Mouse (Mus musculus) gastrocnemius, postnatal 36 days (tissue): ENCODE data around the gene Anapc2. TPM values are rescaled to one million over a fixed set of nuclear protein-coding genes. Genes with fewer than 3 reads are reported as not detected.

ENCODE experiments used
- DNase-seq, 2 experiments: peaks; one replicate each; pipeline ENCODE4 v3.0.0; 2022
- intact Hi-C: fragments of 180-260 bp; cut with DNase I; formaldehyde crosslinking; loops from one replicate; pipeline ENCODE4 v1.15.1; 2025
- total RNA-seq, 2 experiments: library from RNA; stranded (reverse); gene quantifications; 2 replicates each; pipeline ENCODE4 v1.2.3; 2021

Gene Anapc2
- total RNA-seq, 2 experiments from 2014 or later: 27.0 to 27.8 TPM

GRCm38 (mm10) chr2:25332286-25333160, 60.2 kb downstream of the Anapc2 start, which contains the start of gene Man1b1:
TSS of gene Man1b1 (plus strand) at chr2:25332338.
- intact Hi-C loops: loop anchor here (5.0 kb wide), 1 partner anchor 60 kb away; the partner anchor contains the start of genes Anapc2 and Ssna1
- DNase-seq: peak; percentile 98 to 99

DNA sequence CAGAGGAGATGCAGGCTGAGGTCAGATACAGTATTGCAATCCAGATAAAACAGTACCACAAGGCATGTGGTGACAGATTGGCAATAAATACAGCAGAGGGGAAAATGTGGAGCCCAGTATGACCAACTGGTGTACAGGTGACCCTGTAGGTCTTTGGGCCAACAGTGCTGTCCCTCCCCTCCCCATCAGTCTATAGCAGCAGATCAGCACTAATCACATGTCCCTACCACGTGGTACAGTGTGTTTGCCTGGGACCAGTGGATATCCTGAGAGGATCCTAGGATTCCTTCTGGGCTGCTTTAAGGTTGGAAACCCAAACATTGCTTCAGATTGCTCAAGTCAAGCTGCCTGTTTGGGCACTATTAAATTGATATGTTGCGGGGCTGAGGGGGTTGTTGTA, 61.3 kb downstream of the Anapc2 start:
- DNase-seq: no peak

More for the DNA sequence above, 61.3 kb downstream of the Anapc2 start:
- intact Hi-C loops: loop anchor here (5.0 kb wide), 1 partner anchor 61 kb away; the partner anchor contains the start of genes Anapc2 and Ssna1

Other genes with a start within 250 kb of the Anapc2 start
- gene Nsmf, start 218.1 kb upstream of the Anapc2 start, total RNA-seq: 10 to 100 TPM in 1 of 2 experiments, 1 to 10 TPM in 1; 7.9 to 10.7 TPM
- under 1 TPM in 1 of 2 experiments, not detected in 1; 0.23 TPM for gene Entpd8, start 192.2 kb upstream of the Anapc2 start, total RNA-seq
- not detected for gene Noxa1, start 177.3 kb upstream of the Anapc2 start, total RNA-seq
- 1 to 10 TPM; 5.9 to 6.7 TPM for gene Nrarp, start 91.7 kb upstream of the Anapc2 start, total RNA-seq
- gene Tor4a, start 75.6 kb upstream of the Anapc2 start, total RNA-seq: 1 to 10 TPM in 1 of 2 experiments, under 1 TPM in 1; 0.54 to 1.2 TPM
- gene Nelfb, start 61.0 kb upstream of the Anapc2 start, total RNA-seq: 10 to 100 TPM; 18.2 to 19.5 TPM
- not detected for gene Stpg3, start 57.8 kb upstream of the Anapc2 start, total RNA-seq
- not detected for gene Fam166a, start 53.7 kb upstream of the Anapc2 start, total RNA-seq
- 100 to 1,000 TPM; 189 to 229 TPM for gene Tubb4b, start 47.8 kb upstream of the Anapc2 start, total RNA-seq
- gene Slc34a3, start 38.1 kb upstream of the Anapc2 start, total RNA-seq: not detected
- gene Rnf224, start 35.7 kb upstream of the Anapc2 start, total RNA-seq: not detected
- under 1 TPM; 0.84 to 0.91 TPM for gene Rnf208, start 30.2 kb upstream of the Anapc2 start, total RNA-seq
- not detected for gene Cysrt1, start 30.0 kb upstream of the Anapc2 start, total RNA-seq
- gene AL732309.1, start 25.6 kb upstream of the Anapc2 start, total RNA-seq: 1 to 10 TPM in 1 of 2 experiments, under 1 TPM in 1; 0.39 to 1.1 TPM
- 10 to 100 TPM; 10.4 to 12.0 TPM for gene Tmem203, start 17.0 kb upstream of the Anapc2 start, total RNA-seq
- 1 to 10 TPM; 3.8 to 4.5 TPM for gene Tprn, start 9.9 kb upstream of the Anapc2 start, total RNA-seq
- gene Ssna1, start within 50 bp of the Anapc2 start, total RNA-seq: 10 to 100 TPM; 25.8 to 25.9 TPM
- gene Tmem210, start 15.7 kb downstream of the Anapc2 start, total RNA-seq: not detected
- gene Lrrc26, start 17.4 kb downstream of the Anapc2 start, total RNA-seq: not detected
- gene Grin1, start 46.7 kb downstream of the Anapc2 start, total RNA-seq: not detected
- 10 to 100 TPM; 11.9 to 15.0 TPM for gene Man1b1, start 59.9 kb downstream of the Anapc2 start, total RNA-seq
- 10 to 100 TPM in 1 of 2 experiments, 1 to 10 TPM in 1; 8.7 to 11.9 TPM for gene Dpp7, start 83.9 kb downstream of the Anapc2 start, total RNA-seq
- gene Uap1l1, start 93.2 kb downstream of the Anapc2 start, total RNA-seq: 1 to 10 TPM; 2.2 to 3.4 TPM
- gene Sapcd2, start 99.8 kb downstream of the Anapc2 start, total RNA-seq: under 1 TPM; 0.10 to 0.26 TPM
- gene Entpd2, start 123.4 kb downstream of the Anapc2 start, total RNA-seq: 1 to 10 TPM; 7.2 to 9.5 TPM
- 10 to 100 TPM; 14.2 to 17.6 TPM for gene Npdc1, start 126.9 kb downstream of the Anapc2 start, total RNA-seq
- not detected for gene Fut7, start 150.8 kb downstream of the Anapc2 start, total RNA-seq
- 10 to 100 TPM; 12.3 to 16.5 TPM for gene Abca2, start 156.2 kb downstream of the Anapc2 start, total RNA-seq
- under 1 TPM; 0.35 to 0.46 TPM for gene Clic3, start 184.4 kb downstream of the Anapc2 start, total RNA-seq
- gene Paxx, start 188.6 kb downstream of the Anapc2 start, total RNA-seq: 10 to 100 TPM; 13.4 to 13.6 TPM
- under 1 TPM in 1 of 2 experiments, not detected in 1; 0.39 TPM for gene Ptgds, start 197.6 kb downstream of the Anapc2 start, total RNA-seq
- gene Lcn12, start 221.4 kb downstream of the Anapc2 start, total RNA-seq: not detected
- 10 to 100 TPM; 75.3 to 83.6 TPM for gene Fbxw5, start 228.3 kb downstream of the Anapc2 start, total RNA-seq
- 1 to 10 TPM; 1.4 to 1.5 TPM for gene C8g, start 229.2 kb downstream of the Anapc2 start, total RNA-seq